Mouse (Mus musculus) lung, adult 2 months (tissue): ENCODE results near the gene Spata31d1d.

Experiments used
- CTCF ChIP-seq: fragments of 200-500 bp; IDR thresholded peaks from 2 replicates; pipeline ENCODE4 v1.5.1; 2011; ENCODE audit warnings: mild to moderate bottlenecking, low read length, control low read depth; ENCODE audit not compliant: insufficient read depth
- POLR2A ChIP-seq: fragments of 200-500 bp; IDR thresholded peaks from 2 replicates; pipeline ENCODE4 v1.6.1; 2011; ENCODE audit warnings: low read depth, mild to moderate bottlenecking, control low read depth, low read length, borderline replicate concordance; ENCODE audit errors: extremely low read depth

GRCm38 (mm10) chr13:59770847-59771246 lies 39.3 kb upstream of the Spata31d1d start:
- TF ChIP-seq CTCF (no peak), POLR2A (no peak)
